Mouse (Mus musculus): ENCODE measurements at regions not wholly inside any gene's neighbourhood (a gene's known extent, or its start where the extent isn't known, plus 50 kb on each side); places are given as distances from the start of the nearest gene placed in this dataset.

GRCm38 (mm10) chrX:11920231-11920630 lies 239.9 kb downstream of the Bcor start:
- H3K4me1 ChIP-seq (replicated peaks): 0 out of 2 replicates have a peak, but pooled peaks cover 7% of the 10 kb centered on the region
- peaks cover 1% of the 10 kb centered on the region; the same call in 1 of the 2 replicates for H3K27me3 ChIP-seq (replicated peaks)
- WGBS: 37% methylated on average over 2 of the region's 2 CpGs
- H3K4me2 ChIP-seq: no peak overlapping the region
- no peak for ATAC-seq (ENCODE audit: insufficient number of reproducible peaks, low FRiP score)
- no peaks in the 10 kb centered on the region for H3K9me3 ChIP-seq (replicated peaks)
- no peak overlapping the region for H3K4me3 ChIP-seq
- no peak overlapping the region for H3K9ac ChIP-seq
- no peak overlapping the region for H3K27ac ChIP-seq (ENCODE audit: poor library complexity, severe bottlenecking)
- H3K36me3 ChIP-seq: no peaks in the 10 kb centered on the region

GRCm38 (mm10) chrX:11924639-11925302 lies 235.4 kb downstream of the Bcor start:
- no peak overlapping the region for H3K4me3 ChIP-seq
- H3K4me1 ChIP-seq (replicated peaks): peaks cover 11% of the 10 kb centered on the region
- H3K36me3 ChIP-seq: no peaks in the 10 kb centered on the region
- no peaks in the 10 kb centered on the region for H3K9me3 ChIP-seq (replicated peaks)
- no peak overlapping the region; the same call in 1 of the 2 replicates for H3K27ac ChIP-seq (ENCODE audit: poor library complexity, severe bottlenecking)
- ATAC-seq (ENCODE audit: insufficient number of reproducible peaks, low FRiP score): no peak
- 80% methylated on average over 3 of the region's 3 CpGs for WGBS
- H3K4me2 ChIP-seq: no peak overlapping the region
- H3K27me3 ChIP-seq (replicated peaks): peaks cover 21% of the 10 kb centered on the region
- H3K9ac ChIP-seq: no peak overlapping the region

- Histone ChIP-seq H3K4me2 (no peak overlapping the region), H3K27me3 (replicated peaks) (peaks cover 33% of the 10 kb centered on the region), H3K4me3 (no peak overlapping the region), H3K36me3 (no peaks in the 10 kb centered on the region), H3K4me1 (replicated peaks) (peaks cover 7% of the 10 kb centered on the region), H3K9me3 (replicated peaks) (no peaks in the 10 kb centered on the region), H3K27ac (ENCODE audit: poor library complexity, severe bottlenecking) (no peak overlapping the region), H3K9ac (no peak overlapping the region)
- ATAC-seq (ENCODE audit: insufficient number of reproducible peaks, low FRiP score): no peak
- WGBS: 41% methylated on average over 10 of the region's 10 CpGs
These were observed 233.2 kb downstream of the Bcor start for GRCm38 (mm10) chrX:11926868-11927535.

GRCm38 (mm10) chrX:11929448-11929847 lies 230.7 kb downstream of the Bcor start:
- Histone ChIP-seq H3K9me3 (replicated peaks) (no peaks in the 10 kb centered on the region), H3K36me3 (no peaks in the 10 kb centered on the region), H3K4me1 (replicated peaks) (peaks cover 7% of the 10 kb centered on the region), H3K4me2 (no peak overlapping the region), H3K4me3 (no peak overlapping the region), H3K27me3 (replicated peaks) (peaks cover 40% of the 10 kb centered on the region), H3K9ac (no peak overlapping the region), H3K27ac (ENCODE audit: poor library complexity, severe bottlenecking) (no peak overlapping the region)
- no peak for ATAC-seq (ENCODE audit: insufficient number of reproducible peaks, low FRiP score)
- WGBS: 40% methylated on average over 6 of the region's 6 CpGs

GRCm38 (mm10) chrX:11931432-11931831 lies 228.7 kb downstream of the Bcor start:
- H3K36me3 ChIP-seq: no peaks in the 10 kb centered on the region
- H3K4me1 ChIP-seq (replicated peaks): peaks cover 4% of the 10 kb centered on the region
- no peak overlapping the region for H3K4me2 ChIP-seq
- H3K4me3 ChIP-seq: no peak overlapping the region
- H3K27ac ChIP-seq (ENCODE audit: poor library complexity, severe bottlenecking): no peak overlapping the region
- H3K9ac ChIP-seq: no peak overlapping the region
- H3K9me3 ChIP-seq (replicated peaks): no peaks in the 10 kb centered on the region
- peaks cover 32% of the 10 kb centered on the region for H3K27me3 ChIP-seq (replicated peaks)
- no peak for ATAC-seq (ENCODE audit: insufficient number of reproducible peaks, low FRiP score)
- 52% methylated on average over 9 of the region's 9 CpGs for WGBS

- H3K27ac ChIP-seq (ENCODE audit: poor library complexity, severe bottlenecking): no peak overlapping the region
- no peak overlapping the region for H3K4me2 ChIP-seq
- WGBS: 54% methylated on average over 5 of the region's 5 CpGs
- peaks cover 18% of the 10 kb centered on the region; the same call in 1 of the 2 replicates for H3K27me3 ChIP-seq (replicated peaks)
- peaks cover 4% of the 10 kb centered on the region; the same call in 1 of the 2 replicates for H3K9me3 ChIP-seq (replicated peaks)
- no peaks in the 10 kb centered on the region for H3K36me3 ChIP-seq
- no peaks in the 10 kb centered on the region for H3K4me1 ChIP-seq (replicated peaks)
- H3K4me3 ChIP-seq: no peak overlapping the region
- ATAC-seq (ENCODE audit: insufficient number of reproducible peaks, low FRiP score): no peak
- no peak overlapping the region for H3K9ac ChIP-seq
These were observed 224.8 kb downstream of the Bcor start for GRCm38 (mm10) chrX:11935337-11935736.

- WGBS: 75% methylated on average over 2 of the region's 2 CpGs
- H3K9ac ChIP-seq: no peak overlapping the region
- no peak overlapping the region for H3K4me3 ChIP-seq
- H3K36me3 ChIP-seq: no peaks in the 10 kb centered on the region
- no peak for ATAC-seq (ENCODE audit: insufficient number of reproducible peaks, low FRiP score)
- no peak overlapping the region for H3K27ac ChIP-seq (ENCODE audit: poor library complexity, severe bottlenecking)
- peaks cover 4% of the 10 kb centered on the region; the same call in 1 of the 2 replicates for H3K9me3 ChIP-seq (replicated peaks)
- peaks cover 7% of the 10 kb centered on the region for H3K4me1 ChIP-seq (replicated peaks)
- no peak overlapping the region for H3K4me2 ChIP-seq
- 0 out of 2 replicates have a peak, but pooled peaks cover 16% of the 10 kb centered on the region for H3K27me3 ChIP-seq (replicated peaks)
These were observed 219.9 kb downstream of the Bcor start for GRCm38 (mm10) chrX:11940246-11940645.

GRCm38 (mm10) chrX:11943367-11943766 lies 216.8 kb downstream of the Bcor start:
- no peak overlapping the region for H3K4me2 ChIP-seq
- ATAC-seq (ENCODE audit: insufficient number of reproducible peaks, low FRiP score): no peak
- H3K36me3 ChIP-seq: no peaks in the 10 kb centered on the region
- H3K9me3 ChIP-seq (replicated peaks): no peaks in the 10 kb centered on the region
- H3K4me1 ChIP-seq (replicated peaks): peaks cover 7% of the 10 kb centered on the region
- H3K27me3 ChIP-seq (replicated peaks): peaks cover 41% of the 10 kb centered on the region
- H3K4me3 ChIP-seq: no peak overlapping the region
- H3K27ac ChIP-seq (ENCODE audit: poor library complexity, severe bottlenecking): no peak overlapping the region
- no peak overlapping the region for H3K9ac ChIP-seq
- WGBS: 31% methylated on average over 10 of the region's 10 CpGs

- Histone ChIP-seq H3K4me3 (no peak overlapping the region), H3K36me3 (no peaks in the 10 kb centered on the region), H3K9me3 (replicated peaks) (no peaks in the 10 kb centered on the region), H3K9ac (no peak overlapping the region), H3K4me1 (replicated peaks) (peaks cover 7% of the 10 kb centered on the region), H3K27me3 (replicated peaks) (peaks cover 43% of the 10 kb centered on the region), H3K4me2 (no peak overlapping the region), H3K27ac (ENCODE audit: poor library complexity, severe bottlenecking) (no peak overlapping the region)
- no peak for ATAC-seq (ENCODE audit: insufficient number of reproducible peaks, low FRiP score)
- WGBS: 58% methylated on average over 6 of the region's 6 CpGs
These were observed 215.6 kb downstream of the Bcor start for GRCm38 (mm10) chrX:11944574-11944973.

- no peak overlapping the region for H3K4me3 ChIP-seq
- no peak for ATAC-seq (ENCODE audit: insufficient number of reproducible peaks, low FRiP score)
- H3K27me3 ChIP-seq (replicated peaks): peaks cover 43% of the 10 kb centered on the region
- H3K9ac ChIP-seq: no peak overlapping the region
- H3K27ac ChIP-seq (ENCODE audit: poor library complexity, severe bottlenecking): no peak overlapping the region
- no peaks in the 10 kb centered on the region for H3K9me3 ChIP-seq (replicated peaks)
- peaks cover 7% of the 10 kb centered on the region for H3K4me1 ChIP-seq (replicated peaks)
- 57% methylated on average over 1 of the region's 1 CpGs for WGBS
- no peak overlapping the region for H3K4me2 ChIP-seq
- no peaks in the 10 kb centered on the region for H3K36me3 ChIP-seq
These were observed 214.9 kb downstream of the Bcor start for GRCm38 (mm10) chrX:11945280-11945679.

- Histone ChIP-seq H3K4me2 (no peak overlapping the region), H3K36me3 (no peaks in the 10 kb centered on the region), H3K27me3 (replicated peaks) (peaks cover 21% of the 10 kb centered on the region), H3K4me3 (no peak overlapping the region), H3K27ac (ENCODE audit: poor library complexity, severe bottlenecking) (no peak overlapping the region), H3K9me3 (replicated peaks) (no peaks in the 10 kb centered on the region), H3K9ac (no peak overlapping the region), H3K4me1 (replicated peaks) (no peaks in the 10 kb centered on the region)
- 0 out of 2 replicates have a peak, but pooled peaks have one; percentile 29 for ATAC-seq (ENCODE audit: insufficient number of reproducible peaks, low FRiP score)
- 46% methylated on average over 2 of the region's 2 CpGs for WGBS
These were observed 208.0 kb downstream of the Bcor start for GRCm38 (mm10) chrX:11952193-11952592.

Data from heart, embryonic 12.5 days (tissue).